Mouse (Mus musculus) lung, adult 2 months (tissue): ENCODE measurements around the gene Stpg4.

Experiments used
- CTCF ChIP-seq: fragments of 200-500 bp; IDR thresholded peaks from 2 replicates; pipeline ENCODE4 v1.5.1; 2011; ENCODE audit warnings: mild to moderate bottlenecking, low read length, control low read depth; ENCODE audit not compliant: insufficient read depth
- POLR2A ChIP-seq: fragments of 200-500 bp; IDR thresholded peaks from 2 replicates; pipeline ENCODE4 v1.6.1; 2011; ENCODE audit warnings: low read depth, mild to moderate bottlenecking, control low read depth, low read length, borderline replicate concordance; ENCODE audit errors: extremely low read depth

DNA sequence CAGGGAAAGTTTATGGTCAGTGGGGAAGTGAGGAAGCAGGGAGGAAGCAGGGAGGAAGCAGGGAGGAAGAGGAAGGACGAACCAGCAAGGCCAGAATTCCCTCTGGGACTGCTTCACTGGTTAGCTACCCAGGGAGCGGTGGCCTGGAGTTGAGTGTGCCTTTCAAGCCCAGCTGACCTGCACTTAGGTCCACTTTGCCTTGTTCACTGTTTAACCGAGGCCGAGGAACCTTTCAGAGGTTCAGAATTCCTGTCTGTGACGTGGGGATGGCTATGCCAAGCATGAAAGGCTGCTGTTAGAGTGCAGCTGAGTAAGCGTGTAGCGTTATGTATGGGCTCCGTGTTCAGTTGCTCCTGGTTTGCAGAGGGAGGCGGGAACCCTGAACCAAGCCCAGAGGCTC is 54.2 kb downstream of the Stpg4 start:
- TF ChIP-seq POLR2A (no peak), CTCF (no peak)
